Mouse (Mus musculus): ENCODE measurements around the gene Olfr282.

Gene Olfr282

DNA sequence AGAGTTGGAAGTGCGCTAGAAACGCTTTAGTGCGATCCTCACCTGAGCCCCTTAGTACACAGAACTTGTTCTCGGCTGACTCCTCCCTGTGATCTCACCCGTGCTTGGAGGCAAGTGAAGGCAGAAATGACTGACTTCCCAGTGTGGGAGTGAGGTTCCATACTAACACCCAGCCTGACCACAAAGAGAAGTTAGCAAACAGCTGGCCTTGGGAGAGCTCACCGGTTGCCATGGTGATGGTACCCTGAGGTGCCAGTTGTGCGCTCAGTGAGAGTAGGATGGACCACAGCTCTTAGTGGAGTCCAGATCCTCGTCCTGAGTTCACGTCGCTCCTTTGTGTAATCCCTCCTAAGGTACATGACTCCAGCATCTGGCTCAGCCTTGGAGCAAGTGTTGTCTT, 43.9 kb downstream of the Olfr282 start:
- DNase-seq (ENCODE audit: low read depth, low spot score): peak; percentile 20

DNA sequence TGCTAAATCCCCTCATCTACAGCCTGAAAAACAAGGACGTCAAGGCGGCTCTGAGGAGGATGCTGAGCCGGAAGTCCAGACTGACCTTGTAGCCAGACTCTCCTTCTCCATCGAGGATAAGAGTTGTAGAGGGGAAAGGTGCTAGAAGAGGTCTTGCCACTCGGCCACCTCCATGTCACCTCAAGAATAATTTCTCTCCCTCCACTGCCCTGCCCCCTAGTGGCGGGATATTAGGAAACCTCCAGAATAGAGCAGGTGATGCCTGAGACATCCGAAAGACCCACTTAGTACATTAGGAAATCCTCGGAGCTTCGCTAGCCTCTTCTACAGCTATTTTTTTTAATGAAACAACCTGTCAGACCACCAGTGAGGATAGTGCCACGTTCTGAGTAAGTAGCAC, 44.4 kb downstream of the Olfr282 start:
- peak; percentile 73 for DNase-seq (ENCODE audit: low read depth, low spot score)

DNA sequence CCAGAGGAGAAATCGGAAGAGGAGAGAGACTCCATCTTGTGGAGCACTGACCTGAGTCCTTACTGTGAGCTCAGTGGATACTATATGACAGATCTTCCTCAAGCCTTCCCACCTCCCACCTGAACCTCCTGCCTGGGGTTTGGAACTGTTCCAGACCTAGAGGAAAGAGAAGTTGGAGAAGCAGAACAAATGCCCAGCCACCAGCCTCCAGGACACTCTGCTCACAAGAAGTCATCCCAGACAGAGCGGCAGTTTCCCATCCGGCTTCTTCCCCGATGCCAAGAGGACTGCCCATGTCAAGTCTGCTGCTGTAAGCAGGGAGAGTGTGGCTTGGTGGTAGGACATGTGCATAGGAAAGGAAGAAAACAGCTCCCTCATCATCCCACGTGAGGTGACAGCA, 45.3 kb downstream of the Olfr282 start:
- DNase-seq (ENCODE audit: low read depth, low spot score): no peak

DNA sequence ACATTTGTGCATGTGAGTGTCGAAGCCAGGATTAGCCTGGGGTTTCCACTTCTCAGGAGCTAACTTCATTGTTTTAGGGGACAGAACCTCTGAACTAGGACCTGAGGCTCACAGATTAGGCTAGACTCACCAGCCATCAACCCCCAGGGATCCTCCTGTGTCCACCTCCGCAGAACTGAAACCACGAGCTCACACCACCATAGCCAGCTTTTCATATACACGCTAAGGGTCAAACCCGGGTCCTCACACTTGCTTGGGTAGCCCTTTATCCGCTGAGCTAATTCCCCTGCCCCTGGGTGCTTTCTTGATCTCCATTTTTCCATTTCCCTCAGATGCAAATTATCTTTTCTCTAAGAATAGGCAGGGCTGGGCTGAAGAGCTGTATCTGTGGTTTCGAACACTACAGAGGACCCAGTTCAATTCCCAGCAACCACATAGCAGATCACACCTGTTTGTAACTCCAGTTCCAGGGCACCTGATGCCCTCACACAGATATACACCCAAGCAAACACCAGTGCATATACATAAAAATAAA, 48.6 kb downstream of the Olfr282 start:
- no peak for DNase-seq (ENCODE audit: low read depth, low spot score)

DNA sequence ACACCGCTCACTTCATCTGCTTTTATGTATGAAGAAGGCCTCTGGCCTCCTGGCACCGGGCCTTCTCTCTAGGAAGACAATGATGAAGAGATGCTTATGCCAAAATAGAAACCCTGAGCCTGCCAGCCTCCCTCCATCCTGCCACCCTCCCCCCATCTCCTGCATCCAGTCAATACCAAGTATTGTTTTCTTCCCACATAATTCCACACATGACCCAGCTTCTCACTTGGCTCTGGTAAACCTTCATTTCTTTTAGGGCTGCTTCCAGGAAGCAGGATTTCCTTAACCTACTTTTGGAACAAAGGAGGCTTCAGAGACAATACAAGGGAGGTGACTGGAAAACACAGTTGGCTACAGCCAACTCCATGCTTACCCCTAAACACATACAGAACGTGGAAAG, 51.7 kb downstream of the Olfr282 start, which contains the start of gene Lalba:
Gene Lalba, minus strand, starts transcription at position 21 of the 400 bp plus-strand sequence.
- DNase-seq (ENCODE audit: low read depth, low spot score): no peak

DNA sequence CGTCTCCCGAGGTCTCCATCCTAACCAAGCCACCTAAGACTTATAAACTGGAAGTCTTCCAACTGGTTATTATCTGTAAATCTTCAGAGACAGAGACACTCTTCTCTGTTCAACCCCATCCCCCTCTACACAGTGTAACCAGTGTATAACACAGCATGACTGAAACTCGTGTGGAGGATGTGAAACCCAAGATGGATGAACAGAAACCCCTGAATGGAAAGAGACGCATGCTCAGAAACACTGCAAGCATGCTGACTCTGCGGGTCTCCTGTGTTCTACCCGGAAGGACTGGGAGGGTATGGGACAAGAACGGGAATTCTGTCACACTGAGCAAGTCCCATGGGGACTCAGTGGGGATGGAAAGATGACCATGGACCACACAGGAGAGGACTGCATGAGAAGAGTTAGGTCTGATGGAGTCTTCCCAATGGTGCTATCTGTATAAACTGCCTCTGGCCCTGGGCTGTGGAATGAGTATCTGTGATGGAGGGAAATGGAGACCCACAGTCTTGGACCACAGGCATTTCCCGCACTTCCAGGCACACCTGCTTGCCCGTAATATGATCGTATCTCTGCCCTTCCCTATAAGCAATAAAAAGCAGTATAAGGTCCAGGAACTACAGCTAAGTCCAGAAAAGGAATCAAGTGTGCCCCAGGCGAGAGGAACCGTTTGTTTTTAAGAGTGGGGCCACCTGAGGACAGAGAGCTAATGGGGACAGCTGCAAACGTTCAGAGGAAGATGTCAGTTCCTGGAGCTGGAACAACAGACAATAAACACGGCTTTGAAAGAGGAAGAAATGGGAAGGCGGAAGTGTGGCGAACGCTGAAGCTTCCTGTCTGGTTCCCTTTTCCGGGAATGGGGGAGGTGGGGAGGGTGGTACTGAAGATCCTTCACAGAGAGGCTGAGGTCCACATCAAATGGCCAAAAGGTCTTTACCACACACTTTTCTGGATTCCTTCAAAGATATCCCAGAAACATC, 53.2 kb downstream of the Olfr282 start:
- DNase-seq (ENCODE audit: low read depth, low spot score): no peak

DNA sequence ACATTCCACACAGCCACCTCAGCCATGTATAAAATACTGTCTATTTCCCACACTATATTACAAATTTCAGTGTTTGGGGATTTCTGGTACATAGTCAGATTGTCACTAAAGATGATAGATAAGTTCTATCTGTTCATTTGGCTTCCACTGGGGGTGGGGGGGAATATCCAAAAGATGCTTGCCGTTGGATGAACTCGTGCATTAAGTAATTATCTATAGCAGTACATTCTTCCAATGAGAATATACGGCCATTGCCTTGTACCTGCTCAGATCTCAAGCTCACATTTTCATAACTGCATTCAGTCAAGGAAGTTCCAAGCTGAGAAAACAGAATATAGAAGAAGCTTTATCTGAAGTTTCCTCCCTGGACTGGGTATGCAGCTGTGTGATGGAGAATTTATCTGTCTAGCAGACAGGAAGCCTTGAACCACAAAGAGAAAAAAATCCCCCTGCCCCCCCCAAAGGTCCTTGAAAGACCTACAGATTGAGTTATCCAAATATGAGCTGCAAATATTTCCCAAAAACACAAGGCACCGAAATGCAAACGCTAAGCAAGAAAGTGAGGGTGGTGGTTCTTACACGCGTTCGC, 55.5 kb downstream of the Olfr282 start:
- no peak for DNase-seq (ENCODE audit: low read depth, low spot score)

All from ZHBTc4 (cell line).